Mouse (Mus musculus) left cerebral cortex, postnatal 14 days (tissue): Measurements from ENCODE around the gene Chm. TPM values are rescaled to one million over a fixed set of nuclear protein-coding genes. Genes with fewer than 3 reads are reported as not detected.
A peak's percentile ranks its signal among the peaks of the same experiment; 100 is the strongest.
"Not testable (repeated sequence)": the region's sequence is repeated elsewhere in the genome, so short reads cannot be mapped to it uniquely, and the experiment has no call there.

Experiments
- DNase-seq, 2 experiments: peaks; one replicate each; pipeline ENCODE4 v3.0.0; 2021 to 2022; ENCODE audit warnings: low spot score in 2 of 2, mixed read lengths in 1 of 2
- intact Hi-C: fragments of 180-260 bp; cut with DNase I; formaldehyde crosslinking; loops from one replicate; pipeline ENCODE4 v1.15.1; 2025
- long read RNA-seq, 2 experiments: library from polyadenylated mRNA; stranded (forward); transcript quantifications; one replicate each; pipeline ENCODE4 v2.0.0; 2021
- microRNA-seq, 2 experiments: library from miRNA; unstranded; fragments of <30 nt; microRNA quantifications; one replicate each; pipeline ENCODE4 v1.2.0; 2022
- total RNA-seq, 2 experiments: library from RNA; stranded (reverse); gene quantifications; 2 replicates each; pipeline ENCODE4 v1.2.3; 2021

Chm gene
- 10 to 100 TPM; 39.6 to 43.6 TPM for total RNA-seq
- long read RNA-seq, experiment 1, full-length matches to known transcripts = 10 of 27 reads
- long read RNA-seq, experiment 1, partial matches to known transcripts = 9 of 27 reads
- long read RNA-seq, experiment 1, other reads (novel, unspliced or antisense) = 8 of 27 reads
- long read RNA-seq, experiment 2, full-length matches to known transcripts = 6 of 14 reads
- long read RNA-seq, experiment 2, partial matches to known transcripts = 3 of 14 reads
- long read RNA-seq, experiment 2, other reads (novel, unspliced or antisense) = 5 of 14 reads

GRCm38 (mm10) chrX:113185230-113185985 lies at the start of gene Chm:
Chm (minus strand) TSS chrX:113185517.
- intact Hi-C loops = no loop called here
- peak; percentile 43 to 62 for DNase-seq

GRCm38 (mm10) chrX:113193901-113194300 lies 8.6 kb upstream of the Chm start:
- intact Hi-C loops = no loop called here
- no peak for DNase-seq

GRCm38 (mm10) chrX:113184569-113185229 lies 618 bp downstream of the Chm start:
- intact Hi-C loops = no loop called here
- peak in 1 of 2 experiments; percentile 18 for DNase-seq

DNA sequence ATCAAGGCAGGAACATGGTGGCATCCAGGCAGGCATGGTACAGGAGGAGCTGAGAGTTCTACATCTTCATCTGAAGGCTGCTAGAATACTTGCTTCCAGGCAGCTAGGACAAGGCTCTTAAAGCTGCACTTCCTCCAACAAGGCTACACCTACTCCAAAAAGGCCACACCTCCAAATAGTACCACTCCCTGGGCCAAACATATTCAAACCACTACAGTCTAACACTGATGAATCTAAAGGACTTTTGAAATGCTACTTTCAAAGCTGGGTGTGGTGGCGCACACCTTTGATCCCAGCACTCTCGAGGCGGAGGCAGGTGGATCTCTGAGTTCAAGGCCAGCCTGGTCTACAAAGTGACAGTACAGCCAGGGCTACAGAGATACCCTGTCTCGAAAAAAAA lies 4.5 kb downstream of the Chm start:
- DNase-seq, intact Hi-C loops: not testable (repeated sequence)

DNA sequence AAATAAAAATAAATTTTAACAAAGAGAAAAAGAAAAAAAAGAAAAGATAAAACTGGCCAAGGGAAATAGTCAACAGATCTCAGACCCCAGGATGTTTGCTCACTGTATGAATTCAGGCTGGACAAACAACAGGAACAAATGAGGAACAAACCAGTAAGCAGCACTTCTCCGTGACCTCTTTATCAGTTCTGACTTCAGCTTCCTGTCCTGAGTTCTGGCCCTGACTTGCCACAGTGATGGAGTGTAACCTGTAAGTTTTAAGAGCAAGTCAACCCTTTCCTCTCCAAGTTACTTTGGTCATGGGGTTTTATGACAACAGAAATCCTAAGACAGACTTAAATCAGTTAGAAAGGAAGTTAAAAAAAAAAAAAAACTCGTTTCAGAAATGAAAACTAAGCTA lies 12.6 kb downstream of the Chm start:
- intact Hi-C loops = no loop called here
- no peak for DNase-seq

- DNase-seq = no peak
- intact Hi-C loops = no loop called here
Measured at GRCm38 (mm10) chrX:113172271-113172670, 13.0 kb downstream of the Chm start.

- no peak for DNase-seq
- intact Hi-C loops = no loop called here
Measured at GRCm38 (mm10) chrX:113160268-113160860, 25.0 kb downstream of the Chm start.

- intact Hi-C loops = no loop called here
- DNase-seq = no peak
Measured at GRCm38 (mm10) chrX:113084171-113084570, 101.1 kb downstream of the Chm start.

DNA sequence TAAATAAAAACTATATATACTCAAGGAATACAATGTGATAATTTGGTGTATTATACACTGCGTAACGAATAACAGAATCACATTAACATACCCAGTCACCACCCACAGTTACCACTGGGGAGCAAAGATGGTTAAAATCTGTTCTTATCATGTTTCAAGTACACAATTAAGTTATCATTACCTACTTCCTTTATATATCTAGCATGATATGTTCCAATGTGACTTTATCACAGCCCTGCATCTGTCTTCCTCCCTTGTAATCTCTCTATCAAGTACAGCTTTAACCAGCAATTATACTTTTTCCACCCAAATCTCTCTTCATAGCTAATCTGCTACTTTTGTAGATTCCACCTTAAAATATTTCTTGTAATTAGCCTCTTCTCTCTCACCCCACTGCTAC lies 109.3 kb downstream of the Chm start:
- DNase-seq = no peak
- intact Hi-C loops = no loop called here

- DNase-seq = no peak
- intact Hi-C loops = no loop called here
Measured at GRCm38 (mm10) chrX:113074823-113075222, 110.5 kb downstream of the Chm start.

GRCm38 (mm10) chrX:113003621-113004020 lies 181.7 kb downstream of the Chm start:
- no peak for DNase-seq
- intact Hi-C loops = no loop called here

GRCm38 (mm10) chrX:113002192-113002591 lies 183.1 kb downstream of the Chm start:
- intact Hi-C loops = no loop called here
- DNase-seq = no peak

Small RNA genes within 50 kb of the gene (microRNA-seq; reads per million reads assigned to microRNA genes)
- gene Mir361 = 5,189 to 5,446 reads per million in 2 experiments

Other genes with a start within 250 kb of the Chm start
- gene Dach2, start 112.0 kb upstream of the Chm start, total RNA-seq = 1 to 10 TPM in 1 of 2 experiments, under 1 TPM in 1; 0.97 to 1.1 TPM